Mouse (Mus musculus): ENCODE data around the gene Sdk2. TPM values are rescaled to one million over a fixed set of nuclear protein-coding genes. Genes with fewer than 3 reads are reported as not detected.

Sdk2 gene
- total RNA-seq, 2 experiments from 2014 or later = 0.23 to 0.84 TPM

DNA sequence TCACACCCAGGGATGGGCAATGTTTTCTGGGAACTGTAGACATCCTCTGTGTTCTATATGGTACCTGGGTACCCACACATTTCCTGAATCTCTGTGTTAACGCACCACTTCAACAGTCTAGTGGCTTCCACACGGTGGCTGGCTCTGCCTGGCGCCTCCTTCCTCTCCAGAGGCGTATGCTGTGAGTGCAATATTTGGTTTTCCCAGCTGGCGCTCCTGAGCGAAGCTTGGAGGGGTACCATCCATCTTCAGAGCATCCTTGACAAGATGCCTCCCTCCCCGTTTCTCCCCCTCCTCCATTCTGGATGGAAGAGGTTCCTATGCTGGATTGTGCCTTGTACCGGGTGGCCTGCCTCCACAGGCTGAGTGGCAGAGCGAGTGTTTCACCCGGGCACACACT lies 246.8 kb downstream of the Sdk2 start:
- TF ChIP-seq CTCF (IDR thresholded peaks at IDR 0.05) = no peak
- DNase-seq = peak; percentile 4
- Histone ChIP-seq H3K27ac (no peak overlapping the region), H3K4me3 (no peak overlapping the region)
- intact Hi-C loops (cut with DNase I) = no loop called here

DNA sequence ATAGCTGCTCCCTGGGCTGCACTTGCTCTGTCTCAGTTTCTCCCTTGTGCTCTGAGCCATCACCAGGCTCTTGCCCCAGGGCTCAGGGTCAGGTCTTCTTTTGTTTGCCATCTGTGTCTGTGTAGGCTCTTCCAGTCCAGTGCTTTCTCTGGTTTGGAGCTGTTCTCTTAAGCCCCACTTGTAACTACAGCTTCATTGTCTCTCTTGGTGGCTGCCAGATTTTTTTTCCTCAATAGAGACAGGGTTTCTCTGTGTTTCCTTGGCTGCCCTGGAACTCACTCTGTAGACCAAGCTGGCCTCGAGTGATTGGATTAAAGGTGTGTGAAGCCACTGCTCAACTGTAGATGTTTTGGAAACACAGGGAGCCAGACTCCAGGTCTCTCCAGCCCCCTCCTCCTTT lies 247.8 kb downstream of the Sdk2 start:
- TF ChIP-seq CTCF (IDR thresholded peaks at IDR 0.05) = no peak
- Histone ChIP-seq H3K27ac (no peak overlapping the region), H3K4me3 (no peak overlapping the region)
- no peak for DNase-seq
- intact Hi-C loops (cut with DNase I) = loop anchor here (10.0 kb wide), 1 partner anchor 524 kb away; no protein-coding TSS in a partner anchor

GRCm38 (mm10) chr11:113816971-113817548 lies 249.8 kb downstream of the Sdk2 start:
- DNase-seq = no peak
- no peak for TF ChIP-seq CTCF (IDR thresholded peaks at IDR 0.05)
- no peak overlapping the region for H3K27ac ChIP-seq
- no peak overlapping the region for H3K4me3 ChIP-seq
- intact Hi-C loops (cut with DNase I) = loop anchor here (10.0 kb wide), 1 partner anchor 522 kb away; no protein-coding TSS in a partner anchor

DNA sequence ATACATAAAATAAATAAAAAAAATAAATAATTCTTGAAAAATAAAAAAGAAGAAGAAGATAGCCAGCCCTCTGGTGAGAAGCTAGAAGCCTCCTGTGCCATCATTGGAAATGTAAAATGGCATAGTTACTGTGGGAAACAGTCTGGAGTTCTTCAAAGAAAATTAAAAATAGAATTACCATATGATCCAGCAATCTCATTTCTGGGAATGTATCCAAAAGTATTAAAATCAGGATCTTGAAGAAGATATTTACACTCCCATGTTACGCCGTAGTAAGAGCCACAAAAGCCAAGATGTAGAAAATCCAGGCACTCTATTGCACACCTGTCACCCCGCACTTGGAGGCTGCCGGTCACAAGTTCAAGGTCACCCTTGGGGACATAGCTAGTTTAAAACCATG lies 250.4 kb downstream of the Sdk2 start:
- H3K4me3 ChIP-seq = no peak overlapping the region
- intact Hi-C loops (cut with DNase I) = loop anchor here (10.0 kb wide), 1 partner anchor 522 kb away; no protein-coding TSS in a partner anchor
- no peak for TF ChIP-seq CTCF (IDR thresholded peaks at IDR 0.05)
- DNase-seq = no peak
- H3K27ac ChIP-seq = no peak overlapping the region

- DNase-seq = no peak
- no peak overlapping the region for H3K27ac ChIP-seq
- intact Hi-C loops (cut with DNase I) = loop anchor here (1.0 to 10.0 kb wide), 4 partner anchors 61 to 517 kb away; partner anchors contain the start of genes Cdc42ep4 and Cog1
- H3K4me3 ChIP-seq = no peak overlapping the region
- TF ChIP-seq CTCF (IDR thresholded peaks at IDR 0.05) = no peak
These were observed 255.1 kb downstream of the Sdk2 start for GRCm38 (mm10) chr11:113811546-113812339.

DNA sequence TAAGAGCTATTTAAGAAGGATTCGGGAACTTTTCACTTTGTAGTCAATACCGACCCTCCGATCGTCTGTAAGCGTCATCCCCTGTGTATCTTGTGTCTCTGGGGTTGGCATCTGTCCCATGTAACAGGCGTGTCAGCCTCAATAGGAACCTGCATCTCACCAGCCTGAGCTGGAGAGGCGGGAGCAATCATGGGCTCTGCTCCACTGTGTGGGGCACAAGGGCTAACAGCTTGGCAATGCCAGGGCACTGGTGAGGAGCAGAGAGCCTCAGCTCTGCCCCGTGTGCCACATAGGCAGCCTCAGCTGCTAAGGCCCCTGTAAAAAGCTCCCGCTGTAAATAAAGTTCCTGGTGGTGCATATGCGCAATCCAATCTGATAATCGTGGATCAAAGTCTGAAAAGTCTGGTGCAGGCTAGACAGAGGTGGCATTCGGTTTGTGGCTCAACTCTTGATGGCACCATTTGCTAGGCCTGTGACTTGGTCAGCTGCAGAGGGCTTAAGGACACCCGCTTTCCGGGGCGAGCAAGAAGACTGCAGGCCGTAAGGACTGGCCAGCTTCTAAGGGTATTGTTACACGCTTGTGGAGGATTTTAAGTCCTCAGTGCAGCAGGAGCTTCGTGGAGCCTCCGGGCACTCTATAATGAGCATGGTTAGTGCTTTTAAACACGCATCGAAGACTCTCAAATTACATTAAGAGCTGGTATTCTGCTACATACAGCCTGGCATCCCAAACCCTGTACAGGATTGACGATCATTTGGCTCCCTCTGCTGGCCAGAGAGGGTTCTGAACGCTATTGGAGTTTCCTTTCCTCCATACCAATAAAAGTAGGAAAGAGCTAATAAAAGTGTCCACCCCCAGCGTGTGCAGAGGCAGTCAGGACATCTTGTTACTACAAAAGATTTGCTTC lies 256.0 kb downstream of the Sdk2 start:
- intact Hi-C loops (cut with DNase I) = loop anchor here (1.0 to 10.0 kb wide), 4 partner anchors 60 to 516 kb away; partner anchors contain the start of genes Cdc42ep4 and Cog1
- DNase-seq = peak; percentile 76
- TF ChIP-seq CTCF (IDR thresholded peaks at IDR 0.05) = peak; percentile 93
- H3K4me3 ChIP-seq = peak overlapping the region; percentile 48
- H3K27ac ChIP-seq = 0 out of 2 replicates have a peak overlapping the region, but pooled peaks have one; percentile 8

DNA sequence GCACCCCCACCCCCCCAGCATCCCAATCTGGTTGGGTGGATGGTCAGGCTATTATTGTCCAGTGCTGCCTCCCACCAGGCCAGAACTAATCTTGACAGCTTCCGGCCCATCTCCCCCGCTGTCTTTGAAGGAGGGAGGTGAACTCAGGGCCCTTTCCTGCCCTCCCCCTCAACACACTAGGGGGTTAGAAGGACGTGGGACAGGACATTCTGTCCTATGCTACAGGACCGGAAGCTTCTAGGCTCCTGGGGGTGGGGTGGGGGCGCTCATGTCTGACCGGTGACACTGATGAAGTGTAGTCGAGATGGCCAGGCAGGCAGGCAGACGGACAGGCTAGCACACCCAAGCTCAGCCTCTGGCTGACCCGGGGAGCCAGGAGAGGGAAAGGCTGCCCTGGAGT lies 259.8 kb downstream of the Sdk2 start:
- intact Hi-C loops (cut with DNase I) = no loop called here
- peak; percentile 51 for DNase-seq
- no peak overlapping the region for H3K4me3 ChIP-seq
- TF ChIP-seq CTCF (IDR thresholded peaks at IDR 0.05) = no peak
- peak overlapping the region; percentile 78 for H3K27ac ChIP-seq

DNA sequence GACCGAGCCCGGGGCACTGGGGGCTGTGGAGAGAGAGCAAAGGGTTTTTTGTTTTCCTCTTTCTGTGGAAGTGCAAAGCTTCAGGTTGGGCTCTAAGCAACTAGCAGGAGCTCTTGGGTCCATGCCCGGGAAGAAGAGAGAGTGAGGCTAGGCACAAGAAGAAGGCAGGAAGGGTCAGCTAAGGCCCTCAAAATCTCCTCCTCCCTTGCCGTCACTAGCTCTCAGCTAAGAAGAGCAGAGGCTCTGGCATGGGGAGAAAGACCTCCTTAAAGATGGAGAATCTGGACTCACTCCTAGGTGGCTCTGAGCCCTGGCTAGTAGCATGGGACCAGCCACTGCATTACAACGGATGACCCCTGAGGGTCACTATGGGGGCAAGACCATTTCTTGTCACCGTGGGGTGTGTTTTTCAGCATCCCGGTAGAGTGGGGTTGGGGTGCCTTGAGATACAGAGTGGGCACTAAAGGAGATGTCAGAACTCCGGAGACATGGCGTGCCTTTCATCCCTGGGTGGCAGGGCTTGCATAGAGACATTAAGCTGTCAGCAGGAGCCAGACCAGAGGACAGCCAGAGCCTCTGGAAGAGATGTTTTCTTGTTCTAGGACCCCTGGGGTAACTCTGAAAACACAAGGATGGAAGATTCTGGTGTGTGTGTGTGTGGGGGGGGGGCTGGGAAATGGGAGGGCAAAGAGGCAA lies 260.3 kb downstream of the Sdk2 start:
- no peak for TF ChIP-seq CTCF (IDR thresholded peaks at IDR 0.05)
- intact Hi-C loops (cut with DNase I) = no loop called here
- DNase-seq = peak; percentile 41
- no peak overlapping the region for H3K4me3 ChIP-seq
- H3K27ac ChIP-seq = peak overlapping the region; percentile 78

- peak overlapping the region; percentile 78 for H3K27ac ChIP-seq
- intact Hi-C loops (cut with DNase I) = no loop called here
- DNase-seq = no peak
- no peak for TF ChIP-seq CTCF (IDR thresholded peaks at IDR 0.05)
- no peak overlapping the region for H3K4me3 ChIP-seq
These were observed 260.9 kb downstream of the Sdk2 start for GRCm38 (mm10) chr11:113805974-113806373.

- H3K4me3 ChIP-seq = no peak overlapping the region
- H3K27ac ChIP-seq = peak overlapping the region; percentile 24; the same call in 1 of the 2 replicates
- TF ChIP-seq CTCF (IDR thresholded peaks at IDR 0.05) = no peak
- intact Hi-C loops (cut with DNase I) = no loop called here
- no peak for DNase-seq
These were observed 263.4 kb downstream of the Sdk2 start for GRCm38 (mm10) chr11:113803321-113803941.

- H3K27ac ChIP-seq = peak overlapping the region; percentile 41; the same call in 1 of the 2 replicates
- DNase-seq = peak; percentile 59
- intact Hi-C loops (cut with DNase I) = no loop called here
- peak overlapping the region; percentile 11; the same call in 1 of the 2 replicates for H3K4me3 ChIP-seq
- no peak for TF ChIP-seq CTCF (IDR thresholded peaks at IDR 0.05)
These were observed 264.4 kb downstream of the Sdk2 start for GRCm38 (mm10) chr11:113802456-113802855.
